Mouse (Mus musculus) forebrain, embryonic 10.5 days (tissue): ENCODE results near the gene 1700061G19Rik. TPM values are rescaled to one million over a fixed set of nuclear protein-coding genes. Genes with fewer than 3 reads are reported as not detected.
A peak's percentile ranks its signal among the peaks of the same experiment; 100 is the strongest.

Experiments used
- DNase-seq: peaks from one replicate; pipeline ENCODE4 v3.0.0-alpha.2; 2017; ENCODE audit warnings: low spot score; ENCODE audit errors: extremely low spot score
- H3K27ac ChIP-seq: fragments of 300-500 bp; sonication (generic); 2 replicates; pipeline ENCODE4 v1.5.1; 2016; ENCODE audit warnings: mild to moderate bottlenecking
- H3K27me3 ChIP-seq: fragments of 300-500 bp; sonication (generic); 2 replicates; pipeline ENCODE4 v1.6.1; 2016; ENCODE audit warnings: mild to moderate bottlenecking; ENCODE audit not compliant: poor library complexity, severe bottlenecking
- H3K36me3 ChIP-seq: fragments of 300-500 bp; sonication (generic); replicated peaks from 2 replicates; pipeline ENCODE4 v1.6.1; 2016; ENCODE audit warnings: mild to moderate bottlenecking, moderate library complexity
- H3K4me1 ChIP-seq: fragments of 300-500 bp; sonication (generic); 2 replicates; pipeline ENCODE4 v1.6.1; 2016
- H3K4me3 ChIP-seq: fragments of 300-500 bp; sonication (generic); 2 replicates; pipeline ENCODE4 v1.5.1; 2016; ENCODE audit warnings: mild to moderate bottlenecking, moderate library complexity
- H3K9me3 ChIP-seq: fragments of 300-500 bp; sonication (generic); 2 replicates; pipeline ENCODE4 v1.6.1; 2016; ENCODE audit warnings: mild to moderate bottlenecking, moderate library complexity
- WGBS: fragments of 180-500 bp; shearing (Covaris S2); methylation state at CpG from one replicate; pipeline ENCODE4 v1.1.7; 2016; 5-methylcytosine and 5-hydroxymethylcytosine counted together
- polyA plus RNA-seq: library from polyadenylated mRNA; unstranded; fragments of >200 nt; fragmentation: Nextera tagmentation; extraction: Ambion mirVana; gene quantifications from 2 replicates; pipeline ENCODE4 v1.2.1, GENCODE M21; 2016

1700061G19Rik gene
- polyA plus RNA-seq, 1 experiment from 2014 or later, result 0.26 TPM

GRCm38 (mm10) chr17:56876465-56876864, 1.2 kb downstream of the 1700061G19Rik start:
- no peaks in the 10 kb centered on the region for H3K9me3 ChIP-seq
- no peaks in the 10 kb centered on the region for H3K4me1 ChIP-seq
- H3K36me3 ChIP-seq, result no peaks in the 10 kb centered on the region
- H3K4me3 ChIP-seq, result no peak overlapping the region
- DNase-seq, result no peak
- WGBS, result 86% methylated on average over 3 of the region's 3 CpGs
- H3K27ac ChIP-seq, result no peak overlapping the region
- no peaks in the 10 kb centered on the region for H3K27me3 ChIP-seq

GRCm38 (mm10) chr17:56876981-56877380, 1.7 kb downstream of the 1700061G19Rik start:
- WGBS, result 71% methylated on average over 8 of the region's 8 CpGs
- Histone ChIP-seq H3K4me1 (no peaks in the 10 kb centered on the region), H3K27ac (no peak overlapping the region), H3K36me3 (no peaks in the 10 kb centered on the region), H3K9me3 (no peaks in the 10 kb centered on the region), H3K4me3 (no peak overlapping the region), H3K27me3 (no peaks in the 10 kb centered on the region)
- DNase-seq, result no peak

- no peaks in the 10 kb centered on the region for H3K9me3 ChIP-seq
- H3K36me3 ChIP-seq, result no peaks in the 10 kb centered on the region
- 92% methylated on average over 19 of the region's 19 CpGs for WGBS
- H3K27me3 ChIP-seq, result no peaks in the 10 kb centered on the region
- no peak overlapping the region for H3K4me3 ChIP-seq
- DNase-seq, result no peak
- H3K27ac ChIP-seq, result no peak overlapping the region
- no peaks in the 10 kb centered on the region for H3K4me1 ChIP-seq
Observed at GRCm38 (mm10) chr17:56877426-56877825, 2.1 kb downstream of the 1700061G19Rik start.

- DNase-seq, result no peak
- Histone ChIP-seq H3K4me1 (no peaks in the 10 kb centered on the region; the same call in 1 of the 2 replicates), H3K27me3 (no peaks in the 10 kb centered on the region), H3K27ac (no peak overlapping the region), H3K36me3 (peaks cover 10% of the 10 kb centered on the region), H3K4me3 (no peak overlapping the region), H3K9me3 (peaks cover 3% of the 10 kb centered on the region; the same call in 1 of the 2 replicates)
- WGBS, result 52% methylated on average over 17 of the region's 17 CpGs
Observed at GRCm38 (mm10) chr17:56883612-56884011, 8.3 kb downstream of the 1700061G19Rik start.

GRCm38 (mm10) chr17:56884331-56884730, 9.1 kb downstream of the 1700061G19Rik start:
- 86% methylated on average over 5 of the region's 5 CpGs for WGBS
- Histone ChIP-seq H3K9me3 (peaks cover 3% of the 10 kb centered on the region), H3K4me1 (no peaks in the 10 kb centered on the region; the same call in 1 of the 2 replicates), H3K4me3 (no peak overlapping the region), H3K36me3 (peaks cover 17% of the 10 kb centered on the region), H3K27me3 (no peaks in the 10 kb centered on the region), H3K27ac (no peak overlapping the region)
- no peak for DNase-seq

- no peak overlapping the region for H3K27ac ChIP-seq
- no peak overlapping the region for H3K4me3 ChIP-seq
- 94% methylated on average over 17 of the region's 17 CpGs for WGBS
- peaks cover 3% of the 10 kb centered on the region for H3K9me3 ChIP-seq
- H3K27me3 ChIP-seq, result no peaks in the 10 kb centered on the region
- DNase-seq, result no peak
- H3K36me3 ChIP-seq, result peaks cover 22% of the 10 kb centered on the region
- no peaks in the 10 kb centered on the region; the same call in 1 of the 2 replicates for H3K4me1 ChIP-seq
Observed at GRCm38 (mm10) chr17:56884809-56885208, 9.5 kb downstream of the 1700061G19Rik start.

- Histone ChIP-seq H3K4me3 (no peak overlapping the region), H3K9me3 (peaks cover 10% of the 10 kb centered on the region), H3K36me3 (peaks cover 54% of the 10 kb centered on the region), H3K27me3 (no peaks in the 10 kb centered on the region), H3K4me1 (no peaks in the 10 kb centered on the region; the same call in 1 of the 2 replicates), H3K27ac (no peak overlapping the region)
- DNase-seq, result no peak
- 93% methylated on average over 2 of the region's 3 CpGs for WGBS
Observed at GRCm38 (mm10) chr17:56888050-56888449, 12.8 kb downstream of the 1700061G19Rik start.

GRCm38 (mm10) chr17:56890018-56890417, 14.7 kb downstream of the 1700061G19Rik start:
- Histone ChIP-seq H3K36me3 (peaks cover 73% of the 10 kb centered on the region), H3K27me3 (no peaks in the 10 kb centered on the region)
- 95% methylated on average over 2 of the region's 2 CpGs for WGBS

GRCm38 (mm10) chr17:56895368-56895918, 20.2 kb downstream of the 1700061G19Rik start:
- no peak for DNase-seq
- 92% methylated on average over 9 of the region's 9 CpGs for WGBS
- 0 out of 2 replicates have a peak, but pooled peaks cover 8% of the 10 kb centered on the region for H3K4me1 ChIP-seq
- no peak overlapping the region for H3K27ac ChIP-seq
- no peaks in the 10 kb centered on the region for H3K27me3 ChIP-seq
- H3K36me3 ChIP-seq, result peaks cover 99% of the 10 kb centered on the region
- H3K4me3 ChIP-seq, result no peak overlapping the region
- peaks cover 7% of the 10 kb centered on the region; the same call in 1 of the 2 replicates for H3K9me3 ChIP-seq

More at GRCm38 (mm10) chr17:56890018-56890417, 14.7 kb downstream of the 1700061G19Rik start:
- Histone ChIP-seq H3K27ac (no peak overlapping the region), H3K9me3 (peaks cover 7% of the 10 kb centered on the region; the same call in 1 of the 2 replicates), H3K4me1 (no peaks in the 10 kb centered on the region), H3K4me3 (no peak overlapping the region)
- DNase-seq, result no peak

GRCm38 (mm10) chr17:56896513-56897129, 21.3 kb downstream of the 1700061G19Rik start:
- Histone ChIP-seq H3K36me3 (peaks cover 100% of the 10 kb centered on the region), H3K27me3 (no peaks in the 10 kb centered on the region), H3K9me3 (peaks cover 4% of the 10 kb centered on the region; the same call in 1 of the 2 replicates), H3K27ac (peak overlapping the region; percentile 8; the same call in 1 of the 2 replicates), H3K4me1 (0 out of 2 replicates have a peak, but pooled peaks cover 8% of the 10 kb centered on the region), H3K4me3 (no peak overlapping the region)
- DNase-seq, result no peak
- WGBS, result 92% methylated on average over 6 of the region's 6 CpGs

GRCm38 (mm10) chr17:56897630-56898195, 22.4 kb downstream of the 1700061G19Rik start:
- Histone ChIP-seq H3K4me3 (no peak overlapping the region), H3K4me1 (0 out of 2 replicates have a peak, but pooled peaks cover 8% of the 10 kb centered on the region), H3K9me3 (no peaks in the 10 kb centered on the region), H3K27ac (no peak overlapping the region), H3K27me3 (no peaks in the 10 kb centered on the region), H3K36me3 (peaks cover 100% of the 10 kb centered on the region)
- peak; percentile 64 for DNase-seq
- WGBS, result 85% methylated on average over 7 of the region's 7 CpGs

GRCm38 (mm10) chr17:56902698-56903097, 27.4 kb downstream of the 1700061G19Rik start:
- WGBS, result 86% methylated on average over 5 of the region's 5 CpGs
- H3K36me3 ChIP-seq, result peaks cover 100% of the 10 kb centered on the region
- H3K4me1 ChIP-seq, result no peaks in the 10 kb centered on the region
- no peak overlapping the region for H3K27ac ChIP-seq
- H3K4me3 ChIP-seq, result no peak overlapping the region
- no peaks in the 10 kb centered on the region for H3K9me3 ChIP-seq
- no peaks in the 10 kb centered on the region for H3K27me3 ChIP-seq
- DNase-seq, result no peak

- no peak overlapping the region for H3K27ac ChIP-seq
- no peaks in the 10 kb centered on the region for H3K27me3 ChIP-seq
- H3K4me3 ChIP-seq, result no peak overlapping the region
- H3K36me3 ChIP-seq, result peaks cover 100% of the 10 kb centered on the region
- H3K9me3 ChIP-seq, result no peaks in the 10 kb centered on the region
- H3K4me1 ChIP-seq, result no peaks in the 10 kb centered on the region
- 86% methylated on average over 3 of the region's 3 CpGs for WGBS
- DNase-seq, result no peak
Observed at GRCm38 (mm10) chr17:56906166-56906565, 30.9 kb downstream of the 1700061G19Rik start.
